Mouse (Mus musculus): ENCODE measurements around the gene Dhcr24. TPM values are rescaled to one million over a fixed set of nuclear protein-coding genes. Genes with fewer than 3 reads are reported as not detected.

Dhcr24 gene
- polyA plus RNA-seq, 1 experiment from 2014 or later = 6.2 TPM

DNA sequence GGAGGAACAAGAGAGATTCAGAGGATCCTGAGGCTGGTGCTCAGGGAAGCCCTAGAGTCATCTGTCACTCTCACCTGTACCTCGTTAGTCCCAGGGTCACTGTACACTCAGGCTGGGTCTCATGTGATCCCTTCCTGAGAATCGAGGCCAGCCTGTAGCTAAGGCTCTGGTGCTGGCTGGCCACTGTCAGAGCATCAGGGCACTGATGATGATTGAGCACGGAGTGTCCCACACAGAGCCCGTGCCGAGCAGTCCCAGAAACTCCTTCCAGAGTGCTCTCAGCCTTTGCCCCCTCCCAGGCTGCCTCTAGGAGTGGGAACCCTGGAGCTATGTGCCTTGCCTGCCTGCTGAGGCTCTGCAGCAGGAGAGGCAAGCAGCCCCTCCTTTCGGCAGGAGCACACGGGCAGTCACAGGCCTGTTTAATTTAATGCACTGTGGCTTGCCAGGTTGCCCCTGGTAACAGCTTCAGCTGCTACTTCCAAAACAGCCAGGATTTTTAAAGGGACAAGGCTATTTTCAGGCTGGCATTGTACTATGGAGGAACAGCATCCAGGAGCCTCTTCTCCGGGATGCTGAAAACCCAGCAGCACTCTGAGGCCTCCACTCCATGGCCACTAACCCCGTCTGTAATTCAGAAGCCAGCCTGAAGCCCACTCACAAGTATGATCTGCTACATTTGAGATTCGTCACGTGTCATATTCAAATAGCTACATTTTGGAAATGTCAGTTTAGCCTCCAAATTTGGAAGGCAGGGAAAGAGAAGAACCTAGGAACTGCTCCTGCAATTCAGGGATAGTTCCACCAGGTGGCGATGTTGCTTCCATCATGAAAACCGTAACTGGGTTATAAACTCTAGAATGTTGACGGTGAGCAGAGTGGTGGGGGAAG, 69.7 kb downstream of the Dhcr24 start:
- H3K4me1 ChIP-seq = peaks cover 32% of the 10 kb centered on the region
- H3K9me3 ChIP-seq = no peaks in the 10 kb centered on the region
- 15% methylated on average over 14 of the region's 14 CpGs for WGBS
- H3K27ac ChIP-seq = peak overlapping the region; percentile 62
- peaks cover 1% of the 10 kb centered on the region; the same call in 1 of the 2 replicates for H3K27me3 ChIP-seq
- H3K9ac ChIP-seq = no peak overlapping the region
- peak; percentile 46; the same call in 1 of the 2 replicates for ATAC-seq (ENCODE audit: insufficient number of reproducible peaks, low FRiP score, low TSS enrichment, low read depth)
- H3K4me3 ChIP-seq = no peak overlapping the region
- H3K4me2 ChIP-seq = peak overlapping the region; percentile 6; the same call in 1 of the 2 replicates
- H3K36me3 ChIP-seq = no peaks in the 10 kb centered on the region

DNA sequence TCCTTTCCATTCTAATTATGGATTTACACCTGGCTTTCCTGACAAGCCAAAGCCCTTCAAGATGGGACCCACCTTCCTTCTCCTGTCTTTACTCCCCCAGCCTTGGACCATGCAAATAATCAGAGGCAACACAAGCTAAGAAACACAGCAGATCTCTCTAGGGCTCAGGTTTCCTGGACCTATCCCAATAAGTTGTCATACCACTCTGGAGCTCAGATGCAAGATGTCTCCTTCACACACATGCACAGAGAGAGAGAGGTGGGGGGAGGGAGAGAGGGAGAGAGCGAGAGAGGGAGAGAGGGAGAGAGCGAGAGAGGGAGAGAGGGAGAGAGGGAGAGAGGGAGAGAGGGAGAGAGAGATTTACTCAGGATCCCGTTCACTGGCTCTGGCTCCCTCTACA, 71.5 kb downstream of the Dhcr24 start:
- no peak overlapping the region for H3K4me3 ChIP-seq
- no peak overlapping the region for H3K9ac ChIP-seq
- H3K36me3 ChIP-seq = no peaks in the 10 kb centered on the region
- no peak for ATAC-seq (ENCODE audit: insufficient number of reproducible peaks, low FRiP score, low TSS enrichment, low read depth)
- no peak overlapping the region for H3K4me2 ChIP-seq
- H3K27ac ChIP-seq = 0 out of 2 replicates have a peak overlapping the region, but pooled peaks have one; percentile 77
- WGBS = 0% methylated on average over 1 of the region's 3 CpGs
- H3K27me3 ChIP-seq = peaks cover 4% of the 10 kb centered on the region; the same call in 1 of the 2 replicates
- H3K4me1 ChIP-seq = peaks cover 32% of the 10 kb centered on the region
- H3K9me3 ChIP-seq = no peaks in the 10 kb centered on the region

DNA sequence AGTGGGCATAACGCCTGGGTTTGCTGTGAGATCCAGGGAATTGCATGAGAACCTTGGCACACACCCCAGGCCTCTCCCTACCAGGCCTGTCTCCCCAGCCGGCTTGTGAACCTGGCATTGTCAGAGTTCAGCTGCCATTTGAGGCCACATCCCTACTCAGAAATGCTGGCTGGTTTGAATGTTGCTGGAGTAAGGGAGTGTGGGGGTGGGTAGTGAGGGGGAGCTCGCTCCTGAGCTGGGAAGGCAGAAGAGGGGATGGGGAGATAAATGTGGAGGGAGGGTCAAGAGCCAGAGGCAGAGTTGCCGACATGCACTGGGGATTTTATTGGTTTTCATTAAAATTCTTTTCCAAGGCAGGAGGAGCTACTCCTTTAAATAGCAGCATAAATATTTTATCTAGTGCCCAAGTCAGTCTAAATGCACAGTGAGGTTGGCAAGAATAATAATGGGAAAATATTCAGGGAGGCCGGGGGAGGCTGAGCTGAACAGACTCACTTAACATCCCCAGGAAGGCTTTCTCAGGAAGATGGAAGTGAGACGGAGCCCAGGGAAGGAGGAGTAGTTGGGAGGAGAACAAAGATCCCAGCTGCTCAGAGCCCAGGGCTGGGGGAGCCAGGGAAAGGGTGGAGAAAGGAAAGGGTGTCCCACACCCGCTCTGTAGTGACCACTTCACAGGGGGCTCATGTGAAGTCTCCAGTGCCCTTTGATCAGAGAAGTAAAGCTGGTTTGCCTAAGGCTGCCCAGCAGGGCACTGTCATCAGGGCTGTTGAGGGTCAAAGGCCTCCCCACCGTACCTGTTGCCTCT, 72.6 kb downstream of the Dhcr24 start:
- peak; percentile 62; the same call in 1 of the 2 replicates for ATAC-seq (ENCODE audit: insufficient number of reproducible peaks, low FRiP score, low TSS enrichment, low read depth)
- Histone ChIP-seq H3K4me2 (0 out of 2 replicates have a peak overlapping the region, but pooled peaks have one; percentile 8), H3K9ac (no peak overlapping the region; the same call in 1 of the 2 replicates), H3K36me3 (no peaks in the 10 kb centered on the region), H3K27ac (peak overlapping the region; percentile 77), H3K4me1 (peaks cover 32% of the 10 kb centered on the region), H3K4me3 (no peak overlapping the region), H3K9me3 (no peaks in the 10 kb centered on the region), H3K27me3 (peaks cover 4% of the 10 kb centered on the region; the same call in 1 of the 2 replicates)
- 18% methylated on average over 8 of the region's 8 CpGs for WGBS

DNA sequence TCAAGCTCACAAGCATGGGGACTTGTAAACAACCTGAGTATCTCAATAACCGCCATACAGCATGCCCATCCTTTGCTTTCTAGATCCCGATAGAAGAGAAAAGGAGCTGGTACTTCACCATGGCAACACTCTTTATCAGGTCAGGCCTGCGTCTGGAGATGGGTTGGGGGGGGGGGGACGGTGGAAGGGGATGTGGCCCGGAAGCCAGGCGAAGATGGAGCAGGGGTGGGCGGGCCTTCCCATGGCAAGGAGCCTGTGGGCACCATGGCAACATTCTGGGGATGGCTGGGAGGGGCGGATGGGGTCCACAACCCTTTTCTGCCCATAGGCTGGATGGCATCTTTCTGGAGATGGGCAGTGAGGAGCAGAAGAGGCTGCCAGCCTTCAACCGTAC, 73.2 kb downstream of the Dhcr24 start:
- Histone ChIP-seq H3K9ac (no peak overlapping the region), H3K27ac (peak overlapping the region; percentile 77), H3K36me3 (no peaks in the 10 kb centered on the region), H3K9me3 (no peaks in the 10 kb centered on the region), H3K4me3 (no peak overlapping the region), H3K27me3 (peaks cover 4% of the 10 kb centered on the region; the same call in 1 of the 2 replicates), H3K4me2 (no peak overlapping the region), H3K4me1 (peaks cover 32% of the 10 kb centered on the region)
- ATAC-seq (ENCODE audit: insufficient number of reproducible peaks, low FRiP score, low TSS enrichment, low read depth) = no peak
- WGBS = 45% methylated on average over 9 of the region's 9 CpGs

Other genes with a start within 250 kb of the Dhcr24 start
- gene Usp24, start 244.8 kb upstream of the Dhcr24 start, polyA plus RNA-seq (2015; fragmentation: Nextera tagmentation; extraction: Ambion mirVana) = 6.0 and 8.0 TPM in 2 replicates
- 5.5 and 6.5 TPM in 2 replicates for gene Pcsk9, start 96.7 kb upstream of the Dhcr24 start, polyA plus RNA-seq (2015; fragmentation: Nextera tagmentation; extraction: Ambion mirVana)
- not detected in 2 replicates for gene Bsnd, start 68.8 kb upstream of the Dhcr24 start, polyA plus RNA-seq (2015; fragmentation: Nextera tagmentation; extraction: Ambion mirVana)
- not detected in 2 replicates for gene Lexm, start 56.2 kb downstream of the Dhcr24 start, polyA plus RNA-seq (2015; fragmentation: Nextera tagmentation; extraction: Ambion mirVana)
- gene Ttc22, start 61.4 kb downstream of the Dhcr24 start, polyA plus RNA-seq (2015; fragmentation: Nextera tagmentation; extraction: Ambion mirVana) = 18.7 and 19.2 TPM in 2 replicates
- 12.4 and 14.0 TPM in 2 replicates for gene Pars2, start 90.0 kb downstream of the Dhcr24 start, polyA plus RNA-seq (2015; fragmentation: Nextera tagmentation; extraction: Ambion mirVana)
- gene Ttc4, start 117.9 kb downstream of the Dhcr24 start, polyA plus RNA-seq (2015; fragmentation: Nextera tagmentation; extraction: Ambion mirVana) = 89.0 and 92.3 TPM in 2 replicates
- 0.15 and 0.29 TPM in 2 replicates for gene Mroh7, start 169.9 kb downstream of the Dhcr24 start, polyA plus RNA-seq (2015; fragmentation: Nextera tagmentation; extraction: Ambion mirVana)
- gene Fam151a, start 172.9 kb downstream of the Dhcr24 start, polyA plus RNA-seq (2015; fragmentation: Nextera tagmentation; extraction: Ambion mirVana) = 0.57 and 0.65 TPM in 2 replicates
- 4.0 and 4.8 TPM in 2 replicates for gene Acot11, start 244.0 kb downstream of the Dhcr24 start, polyA plus RNA-seq (2015; fragmentation: Nextera tagmentation; extraction: Ambion mirVana)